Mouse (Mus musculus) spleen, adult 2 months (tissue): ENCODE results near the gene Ddx5.

ENCODE experiments used
- CTCF ChIP-seq: fragments of 200-500 bp; IDR thresholded peaks from 2 replicates; pipeline ENCODE4 v1.5.1; 2011; ENCODE audit warnings: mild to moderate bottlenecking, inconsistent platforms; ENCODE audit not compliant: insufficient read depth, insufficient read length, insufficient replicate concordance; ENCODE audit errors: extremely low read depth
- POLR2A ChIP-seq: fragments of 200-500 bp; IDR thresholded peaks from 2 replicates; pipeline ENCODE4 v1.6.1; 2011; ENCODE audit warnings: low read depth, low read length, inconsistent platforms

DNA sequence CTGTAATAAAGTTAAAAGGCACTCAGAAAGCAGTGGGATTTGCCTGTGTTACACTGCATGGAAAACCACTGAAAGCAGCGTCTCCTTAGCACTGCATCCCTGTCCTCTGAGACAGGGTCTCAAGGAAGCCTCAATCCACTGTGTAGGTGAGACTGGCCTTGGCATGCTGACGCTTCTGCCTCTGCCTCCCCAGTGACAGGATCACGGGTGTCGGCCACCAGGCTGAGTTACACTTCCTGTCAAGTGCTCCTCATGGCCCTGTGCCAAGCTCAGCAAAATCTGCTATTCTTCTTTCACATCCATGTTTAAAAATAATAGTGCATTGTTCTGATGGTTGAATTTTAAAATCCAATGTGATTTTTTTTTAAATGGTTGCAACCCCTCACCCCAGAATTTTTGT, 32.0 kb upstream of the Ddx5 start:
- TF ChIP-seq CTCF = no peak
- no peak for TF ChIP-seq POLR2A
